ENCODE assay signal across 27 mouse cellular contexts in the genomic region with DNA sequence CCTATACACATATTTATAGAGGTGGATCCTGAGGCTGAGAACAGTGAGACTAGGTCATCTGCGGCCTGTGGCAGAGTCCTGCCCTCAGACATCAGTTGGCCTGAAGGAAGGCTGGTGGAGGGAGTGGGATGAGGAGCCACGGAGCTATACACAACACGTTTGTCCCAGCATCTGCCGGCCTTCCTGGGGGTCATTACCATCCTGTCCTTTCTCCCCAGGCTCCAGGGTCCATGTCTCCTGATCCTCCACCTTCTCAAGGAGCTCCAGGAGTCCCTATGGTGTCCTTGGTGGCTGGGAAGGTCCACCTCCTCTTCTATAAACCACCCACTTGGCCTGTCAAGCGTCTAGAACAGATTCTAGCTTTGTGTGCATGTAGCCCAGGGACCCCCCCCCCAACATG. TPM values are rescaled to one million over a fixed set of nuclear protein-coding genes. Genes with fewer than 3 reads are reported as not detected.
DNase-seq lines count a peak whose midpoint lies in the region; ATAC-seq lines count a peak whose summit lies in the region.
"Had no signal": no experiment of that assay in that cellular context is flagged by ENCODE, and none has a peak within 500 bp of the region (broad histone marks: within the 10 kb centered on the region; RNA-seq: fewer than 3 reads in every experiment).

No protein-coding gene starts in this region.

- H3K27ac ChIP-seq in midbrain, embryonic 10.5 days (replicated peaks): 0 out of 2 replicates have a peak overlapping the region, but pooled peaks have one; percentile 13
- no peak overlapping the region for H3K27ac ChIP-seq in midbrain, embryonic 16.5 days (ENCODE audit: low read length)
- H3K27ac ChIP-seq: embryonic facial prominence, embryonic 15.5 days; hindbrain, embryonic 14.5 days; intestine, embryonic 15.5 days; limb, embryonic 10.5 days; liver, embryonic 15.5 days; lung, embryonic 15.5 days; neural tube, embryonic 13.5 days; stomach, embryonic 15.5 days had no signal

- H3K4me3 ChIP-seq in midbrain, embryonic 10.5 days: no peak overlapping the region
- H3K4me3 ChIP-seq in midbrain, embryonic 16.5 days (ENCODE audit: low read depth, low read length): no peak overlapping the region
- H3K4me3 ChIP-seq: embryonic facial prominence, embryonic 15.5 days; heart, embryonic 12.5 days; intestine, embryonic 15.5 days; left cerebral cortex, adult 2 months; limb, embryonic 10.5 days; liver, embryonic 15.5 days; lung, embryonic 15.5 days; midbrain, embryonic 15.5 days; myocyte; neural tube, embryonic 13.5 days; stomach, embryonic 15.5 days had no signal

- no peak overlapping the region for H3K4me2 ChIP-seq in midbrain, embryonic 16.5 days (ENCODE audit: low read length)
- H3K4me2 ChIP-seq: embryonic facial prominence, embryonic 15.5 days; heart, embryonic 12.5 days; hindbrain, embryonic 14.5 days; intestine, embryonic 15.5 days; liver, embryonic 15.5 days; lung, embryonic 15.5 days; midbrain, embryonic 15.5 days; neural tube, embryonic 13.5 days; stomach, embryonic 15.5 days had no signal

- peak; percentile 26 for DNase-seq in cerebellum, adult 11 months
- DNase-seq in cerebellum, postnatal 4 days (ENCODE audit: low spot score in 2 of 2): no peak
- DNase-seq in kidney, adult 9 months: peak; percentile 39
- DNase-seq in kidney, postnatal 36 days: no peak
- no peak for DNase-seq in midbrain, embryonic 10.5 days (ENCODE audit: low spot score)
- peak; percentile 26 to 31 for DNase-seq in cerebellum, postnatal 25 days
- DNase-seq in adrenal gland, postnatal 14 days: no peak
- DNase-seq: gastrocnemius, postnatal 14 days; heart, postnatal 14 days; liver; thymus, postnatal 25 days had no signal

- no peak for ATAC-seq in midbrain, embryonic 16.5 days
- ATAC-seq: forebrain, embryonic 14.5 days; midbrain, embryonic 15.5 days had no signal

- 0 out of 2 replicates have a peak, but pooled peaks cover 2% of the 10 kb centered on the region for H3K9me3 ChIP-seq in midbrain, embryonic 10.5 days (replicated peaks)
- H3K9me3 ChIP-seq in midbrain, embryonic 16.5 days (replicated peaks; ENCODE audit: control insufficient read depth, low read length, poor library complexity, severe bottlenecking): no peaks in the 10 kb centered on the region
- H3K9me3 ChIP-seq: embryonic facial prominence, embryonic 15.5 days; heart, embryonic 12.5 days; intestine, embryonic 15.5 days; limb, embryonic 10.5 days; liver, embryonic 15.5 days; lung, embryonic 15.5 days; midbrain, embryonic 15.5 days; neural tube, embryonic 13.5 days; stomach, embryonic 15.5 days had no signal

- no peaks in the 10 kb centered on the region for H3K36me3 ChIP-seq in midbrain, embryonic 10.5 days
- H3K36me3 ChIP-seq in midbrain, embryonic 16.5 days (ENCODE audit: control insufficient read depth, insufficient read depth, low read length): no peaks in the 10 kb centered on the region
- H3K36me3 ChIP-seq: embryonic facial prominence, embryonic 15.5 days; heart, embryonic 12.5 days; intestine, embryonic 15.5 days; limb, embryonic 10.5 days; liver, embryonic 15.5 days; lung, embryonic 15.5 days; midbrain, embryonic 15.5 days; neural tube, embryonic 13.5 days; stomach, embryonic 15.5 days had no signal

- H3K4me1 ChIP-seq in midbrain, embryonic 10.5 days: peaks cover 12% of the 10 kb centered on the region
- peaks cover 11% of the 10 kb centered on the region; the same call in 1 of the 2 replicates for H3K4me1 ChIP-seq in midbrain, embryonic 16.5 days (ENCODE audit: control insufficient read depth, insufficient read depth, low read length)
- H3K4me1 ChIP-seq: heart, embryonic 12.5 days; intestine, embryonic 15.5 days; liver, embryonic 15.5 days; lung, embryonic 15.5 days; neural tube, embryonic 13.5 days; stomach, embryonic 15.5 days had no signal

- no peak overlapping the region for H3K9ac ChIP-seq in midbrain, embryonic 16.5 days (ENCODE audit: low read depth, low read length)
- H3K9ac ChIP-seq: embryonic facial prominence, embryonic 15.5 days; heart, embryonic 12.5 days; hindbrain, embryonic 14.5 days; intestine, embryonic 15.5 days; liver, embryonic 15.5 days; lung, embryonic 15.5 days; midbrain, embryonic 15.5 days; neural tube, embryonic 13.5 days; stomach, embryonic 15.5 days had no signal

- H3K27me3 ChIP-seq in midbrain, embryonic 10.5 days (ENCODE audit: low read depth, poor library complexity, severe bottlenecking): 0 out of 2 replicates have a peak, but pooled peaks cover 6% of the 10 kb centered on the region
- no peaks in the 10 kb centered on the region for H3K27me3 ChIP-seq in midbrain, embryonic 16.5 days (ENCODE audit: control insufficient read depth, insufficient read depth, low read depth, low read length)
- H3K27me3 ChIP-seq: embryonic facial prominence, embryonic 15.5 days; intestine, embryonic 15.5 days; liver, embryonic 15.5 days; lung, embryonic 15.5 days; midbrain, embryonic 15.5 days; neural tube, embryonic 13.5 days; stomach, embryonic 15.5 days had no signal

- WGBS in midbrain, embryonic 10.5 days: 94% methylated on average over 5 of the region's 5 CpGs
- WGBS in midbrain, embryonic 16.5 days: 82% methylated on average over 5 of the region's 5 CpGs

RNA-seq across cellular contexts. Expression of a gene that starts 5.0 kb away (rescaled TPM):
- not detected in 2 replicates for polyA plus RNA-seq in midbrain, embryonic 10.5 days (2016; fragmentation: Nextera tagmentation; extraction: Ambion mirVana)
- polyA plus RNA-seq in midbrain, embryonic 16.5 days (2015; fragmentation: Nextera tagmentation; extraction: Ambion mirVana): 0.11 TPM in 1 of 2 replicates, not detected in the other
- 0.64 TPM in 1 of 2 replicates, not detected in the other for total RNA-seq in adrenal gland, postnatal 14 days (2021)
- total RNA-seq: common myeloid progenitor, adult 5-6 weeks; gastrocnemius, postnatal 14 days; heart, postnatal 14 days; megakaryocyte-erythroid progenitor cell, adult 5-6 weeks had no signal
- polyA plus RNA-seq: embryonic facial prominence, embryonic 15.5 days; forebrain, embryonic 14.5 days; heart, embryonic 12.5 days; hindbrain, embryonic 14.5 days; limb, embryonic 10.5 days; liver, embryonic 15.5 days; myocyte; neural tube, embryonic 13.5 days; stomach, embryonic 15.5 days had no signal

Comparison
In these comparisons a context has a peak if more than half of its experiments do, and no peak if none do; other contexts are left out.
1. DNase-seq: peak in cerebellum, adult 11 months (single experiment), kidney, adult 9 months (single experiment) and cerebellum, postnatal 25 days (2 of 2); none in cerebellum, postnatal 4 days (0 of 2), kidney, postnatal 36 days (0 of 2), midbrain, embryonic 10.5 days (single experiment) and adrenal gland, postnatal 14 days (single experiment).